Mouse (Mus musculus) embryonic facial prominence, embryonic 15.5 days (tissue): ENCODE results near the gene Syt16. TPM values are rescaled to one million over a fixed set of nuclear protein-coding genes. Genes with fewer than 3 reads are reported as not detected.

Source experiments
- ATAC-seq: fragments of 200-750 bp; cut with Nextera tagmentation; 2 replicates; pipeline ENCODE4 v1.8.0; 2017; ENCODE audit warnings: low read depth, moderate TSS enrichment; ENCODE audit not compliant: insufficient number of reproducible peaks, low FRiP score, low TSS enrichment
- H3K27ac ChIP-seq: fragments of 300-500 bp; sonication (generic); replicated peaks from 2 replicates; pipeline ENCODE4 v1.5.1; 2015; ENCODE audit warnings: mild to moderate bottlenecking, inconsistent platforms
- H3K27me3 ChIP-seq: fragments of 300-500 bp; sonication (generic); 2 replicates; pipeline ENCODE4 v1.6.1; 2015; ENCODE audit warnings: inconsistent platforms
- H3K36me3 ChIP-seq: fragments of 300-500 bp; sonication (generic); 2 replicates; pipeline ENCODE4 v1.6.1; 2015; ENCODE audit warnings: mild to moderate bottlenecking, inconsistent platforms
- H3K4me1 ChIP-seq: fragments of 300-500 bp; sonication (generic); 2 replicates; pipeline ENCODE4 v1.6.1; 2015; ENCODE audit warnings: inconsistent platforms
- H3K4me2 ChIP-seq: fragments of 300-500 bp; sonication (generic); replicated peaks from 2 replicates; pipeline ENCODE4 v1.6.1; 2015; ENCODE audit warnings: mild to moderate bottlenecking, inconsistent platforms
- H3K4me3 ChIP-seq: fragments of 300-500 bp; sonication (generic); replicated peaks from 2 replicates; pipeline ENCODE4 v1.5.1; 2015; ENCODE audit warnings: mild to moderate bottlenecking, inconsistent platforms
- H3K9ac ChIP-seq: fragments of 300-500 bp; sonication (generic); 2 replicates; pipeline ENCODE4 v1.6.1; 2015; ENCODE audit warnings: inconsistent platforms
- H3K9me3 ChIP-seq: fragments of 300-500 bp; sonication (generic); replicated peaks from 2 replicates; pipeline ENCODE4 v1.6.1; 2016; ENCODE audit warnings: inconsistent platforms
- WGBS: fragments of 180-500 bp; shearing (Covaris S2); methylation state at CpG from one replicate; pipeline ENCODE4 v1.1.7; 2015; 5-methylcytosine and 5-hydroxymethylcytosine counted together
- polyA plus RNA-seq: library from polyadenylated mRNA; unstranded; fragments of >200 nt; fragmentation: Nextera tagmentation; extraction: Ambion mirVana; gene quantifications from 2 replicates; pipeline ENCODE4 v1.2.1, GENCODE M21; 2015

Syt16 gene
- polyA plus RNA-seq, 1 experiment from 2014 or later: 5.4 TPM

DNA sequence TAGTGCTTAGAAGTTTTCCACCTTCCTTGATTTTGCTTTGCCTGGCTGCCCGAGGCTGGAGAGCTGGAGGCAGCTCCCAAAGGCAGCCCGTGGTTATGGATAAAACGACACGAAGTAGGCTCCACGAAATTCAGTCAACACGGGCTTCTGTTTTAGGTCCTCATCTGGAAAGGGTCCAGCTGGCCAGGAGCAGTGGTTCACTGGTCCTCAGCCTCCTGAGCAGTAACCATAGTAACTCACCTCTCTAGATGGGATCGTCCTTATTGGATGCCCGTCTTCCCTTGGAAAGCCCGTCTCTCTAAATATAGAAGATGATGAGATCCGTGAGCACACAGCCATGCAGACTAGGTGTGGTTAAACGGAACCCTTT lies 287.2 kb downstream of the Syt16 start:
- Histone ChIP-seq H3K27me3 (peaks cover 31% of the 10 kb centered on the region), H3K36me3 (no peaks in the 10 kb centered on the region), H3K9ac (no peak overlapping the region), H3K4me1 (peaks cover 11% of the 10 kb centered on the region), H3K27ac (no peak overlapping the region), H3K9me3 (no peaks in the 10 kb centered on the region), H3K4me2 (peak overlapping the region; percentile 81), H3K4me3 (peak overlapping the region; percentile 43)
- ATAC-seq: no peak
- WGBS: 7% methylated on average over 11 of the region's 11 CpGs

DNA sequence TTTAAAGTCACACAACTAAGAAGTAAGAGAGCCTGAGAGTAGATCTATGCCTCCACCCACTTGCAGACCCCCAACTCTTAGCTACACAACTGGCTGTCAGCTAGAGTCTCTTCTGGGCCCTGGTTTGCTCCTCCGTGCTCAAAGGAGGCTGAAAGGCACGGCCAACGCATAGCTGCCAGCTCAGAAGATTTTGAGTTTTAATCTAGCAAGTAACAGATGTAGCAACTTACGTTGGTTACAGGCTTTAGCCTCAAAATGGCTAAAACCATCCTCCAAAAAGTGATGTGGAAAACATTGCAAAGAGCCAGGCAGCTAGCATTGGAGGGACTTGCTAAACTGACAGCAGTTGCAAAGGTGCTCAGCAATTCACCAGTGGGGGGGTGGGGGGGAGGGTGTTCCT lies 293.5 kb downstream of the Syt16 start:
- ATAC-seq: no peak
- no peak overlapping the region for H3K4me2 ChIP-seq
- WGBS: 62% methylated on average over 4 of the region's 4 CpGs
- H3K4me1 ChIP-seq: 0 out of 2 replicates have a peak, but pooled peaks cover 4% of the 10 kb centered on the region
- H3K27ac ChIP-seq: no peak overlapping the region
- peaks cover 12% of the 10 kb centered on the region for H3K27me3 ChIP-seq
- no peaks in the 10 kb centered on the region for H3K36me3 ChIP-seq
- no peak overlapping the region for H3K9ac ChIP-seq
- H3K4me3 ChIP-seq: no peak overlapping the region
- no peaks in the 10 kb centered on the region for H3K9me3 ChIP-seq

- WGBS: 3% methylated on average over 4 of the region's 4 CpGs
- Histone ChIP-seq H3K36me3 (no peaks in the 10 kb centered on the region), H3K4me2 (no peak overlapping the region), H3K4me3 (no peak overlapping the region), H3K27ac (no peak overlapping the region), H3K9ac (no peak overlapping the region), H3K9me3 (no peaks in the 10 kb centered on the region), H3K27me3 (peaks cover 10% of the 10 kb centered on the region), H3K4me1 (0 out of 2 replicates have a peak, but pooled peaks cover 4% of the 10 kb centered on the region)
- no peak for ATAC-seq
Observed at GRCm38 (mm10) chr12:74293624-74294023, 296.2 kb downstream of the Syt16 start.

GRCm38 (mm10) chr12:74296374-74296773 lies 298.9 kb downstream of the Syt16 start:
- H3K36me3 ChIP-seq: no peaks in the 10 kb centered on the region
- no peaks in the 10 kb centered on the region for H3K9me3 ChIP-seq
- H3K4me3 ChIP-seq: no peak overlapping the region
- no peak overlapping the region for H3K4me2 ChIP-seq
- 31% methylated on average over 5 of the region's 5 CpGs for WGBS
- H3K27me3 ChIP-seq: peaks cover 10% of the 10 kb centered on the region
- no peak for ATAC-seq
- 0 out of 2 replicates have a peak, but pooled peaks cover 4% of the 10 kb centered on the region for H3K4me1 ChIP-seq
- H3K9ac ChIP-seq: no peak overlapping the region
- no peak overlapping the region for H3K27ac ChIP-seq

GRCm38 (mm10) chr12:74301559-74301958 lies 304.1 kb downstream of the Syt16 start:
- Histone ChIP-seq H3K4me2 (no peak overlapping the region; the same call in 1 of the 2 replicates), H3K9me3 (no peaks in the 10 kb centered on the region), H3K27ac (peak overlapping the region; percentile 25; the same call in 1 of the 2 replicates), H3K9ac (no peak overlapping the region), H3K4me3 (no peak overlapping the region), H3K36me3 (no peaks in the 10 kb centered on the region), H3K27me3 (no peaks in the 10 kb centered on the region), H3K4me1 (peaks cover 5% of the 10 kb centered on the region; the same call in 1 of the 2 replicates)
- WGBS: 50% methylated on average over 6 of the region's 6 CpGs
- ATAC-seq: no peak

GRCm38 (mm10) chr12:74303418-74304294 lies 306.2 kb downstream of the Syt16 start:
- Histone ChIP-seq H3K4me1 (peaks cover 5% of the 10 kb centered on the region; the same call in 1 of the 2 replicates), H3K27me3 (no peaks in the 10 kb centered on the region), H3K9ac (no peak overlapping the region), H3K4me2 (no peak overlapping the region), H3K4me3 (no peak overlapping the region), H3K36me3 (no peaks in the 10 kb centered on the region), H3K9me3 (no peaks in the 10 kb centered on the region), H3K27ac (no peak overlapping the region)
- 60% methylated on average over 9 of the region's 9 CpGs for WGBS
- ATAC-seq: no peak

DNA sequence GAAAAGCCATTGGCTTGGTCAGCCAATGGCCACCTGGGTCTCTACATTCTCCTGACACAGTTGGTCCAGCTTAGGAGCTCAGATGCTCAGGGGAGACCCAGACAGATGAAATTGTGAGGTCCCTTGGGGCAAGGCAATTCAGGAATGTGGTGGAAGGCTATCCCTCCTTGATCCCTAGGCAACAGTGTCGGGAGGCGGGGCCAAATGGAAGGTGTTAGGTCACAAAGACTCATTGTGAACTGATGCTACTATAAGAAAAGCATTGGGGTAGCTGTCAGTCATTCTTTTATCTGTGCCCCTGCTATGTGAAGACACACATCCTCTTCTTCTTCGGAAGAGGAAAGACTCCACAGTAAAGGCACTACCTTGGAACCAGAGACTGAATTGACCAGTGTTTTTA lies 315.1 kb downstream of the Syt16 start:
- Histone ChIP-seq H3K4me1 (0 out of 2 replicates have a peak, but pooled peaks cover 5% of the 10 kb centered on the region), H3K4me3 (no peak overlapping the region), H3K9ac (no peak overlapping the region), H3K4me2 (no peak overlapping the region), H3K27ac (no peak overlapping the region), H3K9me3 (no peaks in the 10 kb centered on the region), H3K36me3 (no peaks in the 10 kb centered on the region), H3K27me3 (no peaks in the 10 kb centered on the region)
- ATAC-seq: no peak
- WGBS: 79% methylated on average over 3 of the region's 3 CpGs

DNA sequence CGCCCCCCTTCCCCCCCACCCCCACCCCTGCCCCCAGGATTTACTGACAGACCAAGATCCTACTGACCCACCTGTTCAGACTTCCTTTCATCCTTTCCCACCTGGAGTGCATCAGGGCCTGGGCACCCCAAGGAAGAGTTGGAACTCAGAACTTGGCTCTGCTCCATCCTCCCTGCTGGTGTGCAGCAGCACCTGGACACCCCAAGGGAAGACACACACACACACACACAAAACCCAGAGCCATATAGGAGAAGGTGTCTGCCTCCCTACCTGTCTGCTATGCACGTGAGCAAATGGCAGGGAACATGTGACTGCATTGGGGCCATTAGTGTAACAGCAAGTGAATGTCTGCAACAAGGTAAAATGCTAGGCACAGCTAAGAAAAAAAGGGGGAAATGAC lies 317.8 kb downstream of the Syt16 start:
- H3K27me3 ChIP-seq: no peaks in the 10 kb centered on the region
- H3K9ac ChIP-seq: no peak overlapping the region
- no peak overlapping the region for H3K4me3 ChIP-seq
- 0 out of 2 replicates have a peak, but pooled peaks cover 5% of the 10 kb centered on the region for H3K4me1 ChIP-seq
- H3K4me2 ChIP-seq: no peak overlapping the region
- no peaks in the 10 kb centered on the region for H3K9me3 ChIP-seq
- 49% methylated on average over 2 of the region's 2 CpGs for WGBS
- no peak for ATAC-seq
- H3K36me3 ChIP-seq: no peaks in the 10 kb centered on the region
- H3K27ac ChIP-seq: no peak overlapping the region

DNA sequence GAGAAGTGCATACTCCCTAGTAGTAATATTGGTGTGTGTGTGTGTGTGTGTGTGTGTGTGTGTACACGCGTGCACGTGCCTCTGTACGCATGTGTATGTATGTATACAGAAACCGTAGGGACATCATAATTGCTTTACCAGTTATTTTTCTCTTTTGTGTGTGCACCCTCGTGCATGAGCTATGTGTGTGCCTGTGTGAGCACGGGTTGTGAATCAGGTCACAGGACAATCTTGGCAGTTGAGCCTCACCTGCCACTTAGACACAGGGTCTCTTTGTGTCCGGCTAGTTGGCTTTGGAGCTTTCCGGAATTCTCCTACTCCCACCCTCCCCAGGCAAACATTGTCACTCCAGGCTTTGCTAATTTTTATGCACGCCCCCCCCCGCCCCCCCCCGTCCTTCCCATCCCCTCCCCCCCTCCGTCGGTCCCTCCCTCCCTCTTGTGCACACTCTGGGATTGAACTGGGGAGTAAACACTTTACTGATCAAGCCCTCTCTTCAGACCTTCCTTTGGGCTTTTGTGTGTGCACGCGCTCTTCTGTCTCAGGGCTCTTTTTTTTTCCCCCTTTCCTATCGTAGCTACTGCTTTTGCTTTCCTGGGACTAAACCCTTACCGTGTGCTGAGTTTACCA lies 319.0 kb downstream of the Syt16 start, which contains the start of gene Gm11042:
Gene Gm11042 (minus strand): TSS at position 51 of the 630 bp plus-strand sequence.
- H3K4me3 ChIP-seq: peak within 1 kb of the TSS; percentile 53
- 0 out of 2 replicates have a peak, but pooled peaks cover 5% of the 10 kb centered on the region for H3K4me1 ChIP-seq
- WGBS: 28% methylated on average over 17 of the region's 18 CpGs
- no peaks in the 10 kb centered on the region for H3K9me3 ChIP-seq
- 0 out of 2 replicates have a peak, but pooled peaks have one; percentile 39 for ATAC-seq
- H3K9ac ChIP-seq: peak within 1 kb of the TSS; percentile 45; the same call in 1 of the 2 replicates
- no peaks in the 10 kb centered on the region for H3K36me3 ChIP-seq
- H3K27me3 ChIP-seq: no peaks in the 10 kb centered on the region
- peak within 1 kb of the TSS; percentile 57 for H3K4me2 ChIP-seq
- peak within 1 kb of the TSS; percentile 66 for H3K27ac ChIP-seq

GRCm38 (mm10) chr12:74316989-74317759 lies 319.7 kb downstream of the Syt16 start:
- H3K4me3 ChIP-seq: peak overlapping the region; percentile 53
- peak overlapping the region; percentile 66 for H3K27ac ChIP-seq
- WGBS: 10% methylated on average over 15 of the region's 15 CpGs
- H3K9me3 ChIP-seq: no peaks in the 10 kb centered on the region
- no peaks in the 10 kb centered on the region for H3K36me3 ChIP-seq
- H3K4me1 ChIP-seq: 0 out of 2 replicates have a peak, but pooled peaks cover 5% of the 10 kb centered on the region
- ATAC-seq: peak; percentile 75
- peak overlapping the region; percentile 45; the same call in 1 of the 2 replicates for H3K9ac ChIP-seq
- H3K4me2 ChIP-seq: peak overlapping the region; percentile 57
- no peaks in the 10 kb centered on the region for H3K27me3 ChIP-seq

GRCm38 (mm10) chr12:74320318-74320717 lies 322.9 kb downstream of the Syt16 start:
- H3K36me3 ChIP-seq: no peaks in the 10 kb centered on the region
- no peaks in the 10 kb centered on the region for H3K9me3 ChIP-seq
- no peak for ATAC-seq
- no peaks in the 10 kb centered on the region for H3K4me1 ChIP-seq
- no peak overlapping the region for H3K27ac ChIP-seq
- no peaks in the 10 kb centered on the region for H3K27me3 ChIP-seq
- 15% methylated on average over 10 of the region's 10 CpGs for WGBS
- H3K9ac ChIP-seq: no peak overlapping the region
- no peak overlapping the region for H3K4me3 ChIP-seq
- H3K4me2 ChIP-seq: no peak overlapping the region
